8 mouse cellular contexts compared by ENCODE assay signal in the genomic region with DNA sequence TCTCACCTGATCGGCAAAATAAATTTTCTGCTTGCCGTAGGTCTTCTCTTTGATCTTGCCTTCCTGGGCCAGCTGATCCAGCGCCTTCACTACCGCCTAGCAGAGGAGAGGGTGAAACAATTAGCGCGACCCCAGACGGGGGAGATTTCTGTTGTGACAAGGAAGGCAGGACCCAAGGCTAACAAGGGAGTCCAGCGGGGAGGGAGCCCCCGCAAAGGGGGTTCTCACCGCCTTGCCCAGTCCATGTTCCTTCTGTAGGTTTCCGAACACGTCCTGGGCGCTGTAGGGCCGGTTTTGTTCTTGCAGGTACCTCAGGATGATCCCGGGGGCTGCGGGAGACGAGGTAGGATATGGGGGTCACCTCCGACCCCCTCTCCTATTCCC. TPM values are rescaled to one million over a fixed set of nuclear protein-coding genes. Genes with fewer than 3 reads are reported as not detected.
DNase-seq lines count a peak whose midpoint lies in the region; ATAC-seq and TF ChIP-seq lines count a peak whose summit lies in the region.

No protein-coding gene starts in this region.

- peaks cover 54% of the 10 kb centered on the region for H3K36me3 ChIP-seq in heart, embryonic 16.5 days (ENCODE audit: control insufficient read depth, insufficient read depth)
- H3K36me3 ChIP-seq in hindbrain, embryonic 14.5 days (replicated peaks; ENCODE audit: control insufficient read depth, insufficient read depth): peaks cover 77% of the 10 kb centered on the region
- H3K36me3 ChIP-seq in midbrain, embryonic 14.5 days (ENCODE audit: control insufficient read depth, insufficient read depth, low read length): peaks cover 75% of the 10 kb centered on the region

- H3K4me2 ChIP-seq in heart, embryonic 16.5 days (ENCODE audit: low read depth, low read length): peak overlapping the region; percentile 96
- H3K4me2 ChIP-seq in hindbrain, embryonic 14.5 days (replicated peaks): peak overlapping the region; percentile 69
- H3K4me2 ChIP-seq in midbrain, embryonic 14.5 days (ENCODE audit: low read length): peak overlapping the region; percentile 92

- TF ChIP-seq CTCF in bone marrow macrophage, adult 2 months (IDR thresholded peaks at IDR 0.05; ENCODE audit: low read depth, low read length): no peak

- no peaks in the 10 kb centered on the region for H3K27me3 ChIP-seq in heart, embryonic 16.5 days (ENCODE audit: control insufficient read depth, insufficient read depth, low read length)
- no peaks in the 10 kb centered on the region for H3K27me3 ChIP-seq in hindbrain, embryonic 14.5 days (ENCODE audit: control insufficient read depth, insufficient read depth, low read length)
- H3K27me3 ChIP-seq in midbrain, embryonic 14.5 days (ENCODE audit: control insufficient read depth, insufficient read depth, low read length): no peaks in the 10 kb centered on the region

- peaks cover 7% of the 10 kb centered on the region for H3K4me1 ChIP-seq in heart, embryonic 16.5 days (ENCODE audit: control insufficient read depth, insufficient read depth, low read length)
- H3K4me1 ChIP-seq in bone marrow macrophage, adult 2 months (ENCODE audit: control insufficient read depth, insufficient read depth, low read length): peaks cover 6% of the 10 kb centered on the region; the same call in 1 of the 2 replicates
- peaks cover 6% of the 10 kb centered on the region for H3K4me1 ChIP-seq in hindbrain, embryonic 14.5 days (replicated peaks; ENCODE audit: control insufficient read depth, insufficient read depth, low read length)
- 0 out of 2 replicates have a peak, but pooled peaks cover 8% of the 10 kb centered on the region for H3K4me1 ChIP-seq in midbrain, embryonic 14.5 days (ENCODE audit: control insufficient read depth, insufficient read depth, low read length)

- no peaks in the 10 kb centered on the region for H3K9me3 ChIP-seq in heart, embryonic 16.5 days (replicated peaks; ENCODE audit: control insufficient read depth, low read length)
- H3K9me3 ChIP-seq in hindbrain, embryonic 14.5 days (ENCODE audit: control insufficient read depth, low read length): no peaks in the 10 kb centered on the region
- no peaks in the 10 kb centered on the region for H3K9me3 ChIP-seq in midbrain, embryonic 14.5 days (ENCODE audit: control insufficient read depth, low read length)

- H3K9ac ChIP-seq in heart, embryonic 16.5 days (ENCODE audit: low read length): peak overlapping the region; percentile 92
- peak overlapping the region; percentile 60 for H3K9ac ChIP-seq in hindbrain, embryonic 14.5 days
- H3K9ac ChIP-seq in midbrain, embryonic 14.5 days (replicated peaks; ENCODE audit: low read length): peak overlapping the region; percentile 65

- peak; percentile 12; the same call in 1 of the 2 replicates for ATAC-seq in heart, embryonic 16.5 days (replicated peaks; ENCODE audit: extremely low read depth, insufficient read depth, low FRiP score)
- peak; percentile 39 for ATAC-seq in hindbrain, embryonic 14.5 days (ENCODE audit: low FRiP score)
- no peak; the same call in 1 of the 2 replicates for ATAC-seq in midbrain, embryonic 14.5 days (ENCODE audit: low FRiP score, low TSS enrichment)

- WGBS in heart, embryonic 16.5 days: 2% methylated on average over 18 of the region's 18 CpGs
- under 1% methylated on average over 18 of the region's 18 CpGs for WGBS in hindbrain, embryonic 14.5 days
- under 1% methylated on average over 18 of the region's 18 CpGs for WGBS in midbrain, embryonic 14.5 days

- DNase-seq in heart, postnatal 25 days (ENCODE audit: low spot score): no peak
- DNase-seq in hindbrain, embryonic 14.5 days (ENCODE audit: low spot score): no peak
- DNase-seq in midbrain, embryonic 14.5 days: no peak
- no peak for DNase-seq in spleen, adult 12 weeks (ENCODE audit: low spot score)
- DNase-seq in left cerebral cortex, postnatal 36 days (ENCODE audit: low spot score in 2 of 2): no peak
- DNase-seq in cerebellum, adult 9-10 months: no peak

- peak overlapping the region; percentile 99 for H3K27ac ChIP-seq in heart, embryonic 16.5 days (ENCODE audit: low read length)
- no peak overlapping the region for H3K27ac ChIP-seq in bone marrow macrophage, adult 2 months (ENCODE audit: insufficient read depth, low read depth, low read length)
- H3K27ac ChIP-seq in hindbrain, embryonic 14.5 days: no peak overlapping the region; the same call in 1 of the 2 replicates
- H3K27ac ChIP-seq in midbrain, embryonic 14.5 days (replicated peaks; ENCODE audit: low read depth, low read length): peak overlapping the region; percentile 84; the same call in 1 of the 2 replicates

- no peak for TF ChIP-seq POLR2A in bone marrow macrophage, adult 2 months (IDR thresholded peaks at IDR 0.05; ENCODE audit: borderline replicate concordance, low read depth, low read length)

- H3K4me3 ChIP-seq in heart, embryonic 16.5 days (ENCODE audit: low read length): peak overlapping the region; percentile 88
- H3K4me3 ChIP-seq in bone marrow macrophage, adult 2 months (ENCODE audit: insufficient read depth, low read length): peak overlapping the region; percentile 96
- H3K4me3 ChIP-seq in hindbrain, embryonic 14.5 days (replicated peaks; ENCODE audit: low read length): peak overlapping the region; percentile 55
- peak overlapping the region; percentile 72 for H3K4me3 ChIP-seq in midbrain, embryonic 14.5 days (replicated peaks; ENCODE audit: low read depth, low read length)

- intact Hi-C loops in heart, postnatal 25 days (cut with DNase I): loop anchor here (1.0 kb wide), 1 partner anchor 24 kb away; a partner anchor contains a TSS
- intact Hi-C loops in left cerebral cortex, postnatal 36 days (cut with DNase I): loop anchor here (2.0 kb wide), 1 partner anchor 82 kb away; no protein-coding TSS in a partner anchor

RNA-seq across cellular contexts. Expression of a gene that starts 0.3 kb away (rescaled TPM):
- polyA plus RNA-seq in heart, embryonic 16.5 days (2015; fragmentation: Nextera tagmentation; extraction: Ambion mirVana): 22.6 and 25.7 TPM in 2 replicates
- 1 to 10 TPM; 3.1 TPM for total RNA-seq in heart, postnatal 25 days (2021)
- 4.1 and 4.8 TPM in 2 replicates for polyA plus RNA-seq in bone marrow macrophage, adult 2 months (2012; ENCODE audit: insufficient read depth, insufficient read length, missing spikeins)
- polyA plus RNA-seq in hindbrain, embryonic 14.5 days (2014; fragmentation: Nextera tagmentation; extraction: Ambion mirVana): 16.4 and 20.7 TPM in 2 replicates
- polyA plus RNA-seq in midbrain, embryonic 14.5 days (2014; fragmentation: Nextera tagmentation; extraction: Ambion mirVana): 19.2 and 19.6 TPM in 2 replicates
- 1 to 10 TPM; 2.1 to 3.1 TPM for total RNA-seq in left cerebral cortex, postnatal 36 days (2021)

RNA-seq across cellular contexts. Expression of a gene that starts 7.8 kb away (rescaled TPM):
- 38.6 and 41.7 TPM in 2 replicates for polyA plus RNA-seq in heart, embryonic 16.5 days (2015; fragmentation: Nextera tagmentation; extraction: Ambion mirVana)
- total RNA-seq in heart, postnatal 25 days (2021): 10 to 100 TPM; 19.1 to 21.4 TPM
- polyA plus RNA-seq in bone marrow macrophage, adult 2 months (2012; ENCODE audit: insufficient read depth, insufficient read length, missing spikeins): 53.8 and 67.3 TPM in 2 replicates
- polyA plus RNA-seq in hindbrain, embryonic 14.5 days (2014; fragmentation: Nextera tagmentation; extraction: Ambion mirVana): 84.0 and 86.6 TPM in 2 replicates
- 92.9 and 100 TPM in 2 replicates for polyA plus RNA-seq in midbrain, embryonic 14.5 days (2014; fragmentation: Nextera tagmentation; extraction: Ambion mirVana)
- 10 to 100 TPM; 38.9 to 41.8 TPM for total RNA-seq in left cerebral cortex, postnatal 36 days (2021)

RNA-seq across cellular contexts. Expression of a gene that starts 12.6 kb away (rescaled TPM):
- 29.9 and 30.0 TPM in 2 replicates for polyA plus RNA-seq in heart, embryonic 16.5 days (2015; fragmentation: Nextera tagmentation; extraction: Ambion mirVana)
- 10 to 100 TPM; 15.8 to 17.1 TPM for total RNA-seq in heart, postnatal 25 days (2021)
- 16.5 and 19.6 TPM in 2 replicates for polyA plus RNA-seq in bone marrow macrophage, adult 2 months (2012; ENCODE audit: insufficient read depth, insufficient read length, missing spikeins)
- polyA plus RNA-seq in hindbrain, embryonic 14.5 days (2014; fragmentation: Nextera tagmentation; extraction: Ambion mirVana): 37.2 and 45.3 TPM in 2 replicates
- polyA plus RNA-seq in midbrain, embryonic 14.5 days (2014; fragmentation: Nextera tagmentation; extraction: Ambion mirVana): 43.6 and 44.4 TPM in 2 replicates
- 10 to 100 TPM; 22.7 to 26.3 TPM for total RNA-seq in left cerebral cortex, postnatal 36 days (2021)

RNA-seq across cellular contexts. Expression of a gene that starts 16.7 kb away (rescaled TPM):
- 0.21 and 0.28 TPM in 2 replicates for polyA plus RNA-seq in heart, embryonic 16.5 days (2015; fragmentation: Nextera tagmentation; extraction: Ambion mirVana)
- total RNA-seq in heart, postnatal 25 days (2021): under 1 TPM; 0.55 to 0.64 TPM
- polyA plus RNA-seq in bone marrow macrophage, adult 2 months (2012; ENCODE audit: insufficient read depth, insufficient read length, missing spikeins): 0.60 TPM in 1 of 2 replicates, not detected in the other
- polyA plus RNA-seq in hindbrain, embryonic 14.5 days (2014; fragmentation: Nextera tagmentation; extraction: Ambion mirVana): 0.31 TPM in 1 of 2 replicates, not detected in the other
- 0.16 and 0.43 TPM in 2 replicates for polyA plus RNA-seq in midbrain, embryonic 14.5 days (2014; fragmentation: Nextera tagmentation; extraction: Ambion mirVana)
- total RNA-seq in left cerebral cortex, postnatal 36 days (2021): under 1 TPM; 0.70 to 0.79 TPM

RNA-seq across cellular contexts. Expression of a gene that starts 24.8 kb away (rescaled TPM):
- polyA plus RNA-seq in heart, embryonic 16.5 days (2015; fragmentation: Nextera tagmentation; extraction: Ambion mirVana): 14.5 and 14.9 TPM in 2 replicates
- 10 to 100 TPM; 34.0 to 35.5 TPM for total RNA-seq in heart, postnatal 25 days (2021)
- polyA plus RNA-seq in bone marrow macrophage, adult 2 months (2012; ENCODE audit: insufficient read depth, insufficient read length, missing spikeins): 52.2 and 62.4 TPM in 2 replicates
- 13.0 and 14.2 TPM in 2 replicates for polyA plus RNA-seq in hindbrain, embryonic 14.5 days (2014; fragmentation: Nextera tagmentation; extraction: Ambion mirVana)
- polyA plus RNA-seq in midbrain, embryonic 14.5 days (2014; fragmentation: Nextera tagmentation; extraction: Ambion mirVana): 13.1 and 26.0 TPM in 2 replicates
- 10 to 100 TPM; 53.8 to 58.0 TPM for total RNA-seq in left cerebral cortex, postnatal 36 days (2021)

Comparison
In these comparisons a context has a peak if more than half of its experiments do, and no peak if none do; other contexts are left out.
1. H3K27ac ChIP-seq: peak in heart, embryonic 16.5 days (single experiment) and midbrain, embryonic 14.5 days (single experiment); none in bone marrow macrophage, adult 2 months (single experiment) and hindbrain, embryonic 14.5 days (single experiment).
2. Peak in every context shown above with its lines, with median percentiles within 50 percentile points of each other: H3K4me2 ChIP-seq, H3K4me3 ChIP-seq and H3K9ac ChIP-seq.